Mouse (Mus musculus): ENCODE results near the gene Hoxa4. TPM values are rescaled to one million over a fixed set of nuclear protein-coding genes. Genes with fewer than 3 reads are reported as not detected.
A peak's percentile ranks its signal among the peaks of the same experiment; 100 is the strongest.

The Hoxa4 gene
- polyA plus RNA-seq, 1 experiment from 2014 or later = 0.30 TPM

DNA sequence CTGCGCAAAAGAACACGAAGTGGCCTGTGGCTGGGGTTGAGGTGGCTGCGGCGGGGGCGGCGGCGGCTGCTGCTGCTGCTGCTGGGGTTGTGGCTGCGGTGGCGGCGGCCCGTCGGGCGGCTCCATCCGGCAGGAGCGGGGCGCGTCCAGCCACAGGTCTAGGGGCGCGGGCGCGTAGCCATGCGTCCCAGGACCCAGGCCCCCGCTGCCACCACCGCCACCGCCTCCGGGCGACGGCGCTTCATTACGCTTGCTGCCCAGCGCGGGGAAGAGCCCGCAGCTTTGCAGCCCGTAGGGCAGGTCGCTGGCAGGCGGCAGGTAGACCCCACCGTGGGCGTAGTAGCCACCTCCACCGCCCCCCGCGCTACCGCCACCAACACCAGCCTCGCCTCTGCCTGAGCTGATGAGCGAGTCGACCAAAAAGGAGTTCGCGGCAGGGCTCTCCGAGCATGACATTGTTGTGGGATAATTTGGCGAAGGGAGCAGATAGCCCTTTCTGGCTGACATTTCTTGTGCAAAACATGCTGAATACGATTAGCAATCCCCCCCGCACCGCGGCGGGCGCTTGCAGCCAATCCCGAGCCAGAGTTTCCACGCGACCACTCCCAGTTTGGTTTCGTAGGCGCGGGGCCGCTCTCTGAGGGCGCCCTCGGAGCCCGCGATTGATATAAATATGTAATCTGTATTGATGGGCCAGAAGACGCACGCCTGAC lies 43.0 kb upstream of the Hoxa4 start:
- WGBS (ENCODE audit: insufficient replicate concordance) = 2% methylated on average over 68 of the region's 68 CpGs
- no peaks in the 10 kb centered on the region for H3K4me1 ChIP-seq (replicated peaks)
- no peak overlapping the region for H3K9ac ChIP-seq
- no peaks in the 10 kb centered on the region for H3K36me3 ChIP-seq
- no peak for DNase-seq
- peaks cover 98% of the 10 kb centered on the region for H3K27me3 ChIP-seq
- H3K4me3 ChIP-seq (replicated peaks) = 0 out of 2 replicates have a peak overlapping the region, but pooled peaks have one; percentile 8
- no peaks in the 10 kb centered on the region for H3K9me3 ChIP-seq (replicated peaks)
- no peak overlapping the region; the same call in 1 of the 2 replicates for H3K4me2 ChIP-seq
- ATAC-seq (ENCODE audit: low read depth) = no peak
- no peak overlapping the region for H3K27ac ChIP-seq

DNA sequence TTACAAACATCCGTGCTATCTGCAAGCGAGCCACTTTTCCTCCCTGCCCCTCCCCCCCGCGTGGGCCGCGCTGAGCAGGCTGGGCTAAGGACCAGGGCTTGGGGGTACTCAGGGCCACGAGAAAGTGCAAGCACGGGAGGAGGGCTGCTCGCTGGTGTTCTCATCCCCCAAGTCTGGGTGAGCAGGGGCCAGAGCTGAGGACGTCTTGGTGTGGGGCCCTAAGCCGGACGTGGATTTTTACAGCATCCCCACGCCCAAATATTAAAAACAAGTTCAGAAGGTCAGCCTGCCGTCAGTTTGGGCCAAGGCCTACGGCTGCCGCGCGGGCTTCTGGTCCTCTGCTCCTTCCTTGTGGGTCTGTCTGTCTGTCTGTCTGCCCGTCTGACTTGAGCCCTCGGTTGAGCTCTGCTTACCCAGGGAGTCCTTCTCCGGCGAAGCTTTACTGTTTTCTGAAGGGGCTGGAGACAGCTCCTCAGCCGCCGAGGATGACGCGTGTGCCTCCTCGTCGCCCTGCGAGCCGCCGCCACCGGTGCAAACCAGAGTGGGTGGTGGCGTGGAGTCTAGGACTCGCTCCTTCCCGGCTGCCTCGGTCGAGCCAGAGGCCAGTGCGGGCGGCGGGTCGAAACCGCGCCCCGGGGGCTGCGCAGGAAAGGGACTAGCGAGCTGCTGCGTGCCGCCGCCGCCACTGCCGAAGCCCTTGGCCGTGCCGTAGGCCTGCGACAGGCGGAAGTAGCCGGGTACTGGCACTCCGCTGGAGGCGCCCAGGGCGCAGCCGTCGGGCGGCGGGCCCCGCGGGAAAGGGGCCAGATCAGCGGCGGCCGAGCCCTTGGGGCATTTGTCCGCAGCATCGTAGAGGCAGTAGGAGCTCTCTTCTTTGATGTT lies 42.2 kb upstream of the Hoxa4 start:
- no peaks in the 10 kb centered on the region for H3K9me3 ChIP-seq (replicated peaks)
- H3K4me2 ChIP-seq = no peak overlapping the region; the same call in 1 of the 2 replicates
- H3K36me3 ChIP-seq = no peaks in the 10 kb centered on the region
- no peak overlapping the region for H3K9ac ChIP-seq
- 0 out of 2 replicates have a peak overlapping the region, but pooled peaks have one; percentile 8 for H3K4me3 ChIP-seq (replicated peaks)
- H3K27ac ChIP-seq = no peak overlapping the region
- H3K27me3 ChIP-seq = peaks cover 99% of the 10 kb centered on the region
- DNase-seq (no peak), ATAC-seq (ENCODE audit: low read depth) (no peak)
- 1% methylated on average over 70 of the region's 70 CpGs for WGBS (ENCODE audit: insufficient replicate concordance)
- no peaks in the 10 kb centered on the region for H3K4me1 ChIP-seq (replicated peaks)

DNA sequence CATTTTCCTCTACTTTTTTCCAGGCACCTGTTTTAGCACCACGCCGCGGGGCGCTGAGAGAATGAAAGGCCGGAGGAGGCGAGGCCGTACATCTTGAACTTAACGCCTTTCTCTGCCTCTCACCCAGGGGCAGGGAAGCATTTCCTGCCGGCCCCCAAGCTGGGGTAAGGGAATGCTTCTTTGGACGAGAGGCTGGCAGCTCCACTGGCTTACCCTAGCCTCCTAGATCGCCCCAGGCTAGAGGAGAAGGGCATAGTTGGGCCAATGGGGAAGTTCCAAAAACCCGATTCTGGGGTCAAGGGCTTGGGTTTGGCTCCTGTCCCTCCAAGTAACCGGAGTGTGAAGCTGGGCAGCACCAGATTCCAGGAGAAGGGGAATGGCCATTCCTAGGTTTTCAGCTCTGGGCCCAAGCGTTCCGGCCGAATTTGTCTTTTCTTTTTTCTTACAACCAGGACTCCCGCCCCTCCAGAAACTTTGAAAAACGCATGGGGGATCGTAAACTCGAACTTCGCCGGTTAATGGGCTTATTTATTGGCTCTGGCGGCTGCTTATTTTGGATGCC lies 41.5 kb upstream of the Hoxa4 start:
- WGBS (ENCODE audit: insufficient replicate concordance) = 4% methylated on average over 23 of the region's 23 CpGs
- Histone ChIP-seq H3K9ac (no peak overlapping the region), H3K27ac (no peak overlapping the region), H3K36me3 (no peaks in the 10 kb centered on the region), H3K4me2 (no peak overlapping the region), H3K27me3 (peaks cover 98% of the 10 kb centered on the region), H3K4me3 (replicated peaks) (no peak overlapping the region), H3K9me3 (replicated peaks) (no peaks in the 10 kb centered on the region), H3K4me1 (replicated peaks) (no peaks in the 10 kb centered on the region)
- no peak for DNase-seq
- no peak for ATAC-seq (ENCODE audit: low read depth)

DNA sequence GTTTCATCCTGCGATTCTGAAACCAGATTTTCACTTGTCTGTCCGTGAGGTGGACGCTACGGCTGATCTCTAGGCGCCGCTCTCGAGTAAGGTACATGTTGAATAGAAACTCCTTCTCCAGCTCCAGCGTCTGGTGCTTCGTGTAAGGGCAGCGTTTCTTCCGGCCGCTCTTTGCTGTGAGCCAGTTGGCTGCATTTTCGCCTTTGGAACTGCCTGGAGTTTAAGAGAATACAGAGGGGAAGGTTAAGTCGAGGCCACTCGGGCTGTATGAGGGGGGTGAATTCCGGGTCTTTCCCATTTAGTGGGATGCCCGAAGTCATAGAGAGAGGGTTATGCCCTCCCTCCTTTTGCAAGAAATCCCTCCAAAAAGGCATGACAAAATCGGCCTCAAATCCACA lies 41.0 kb upstream of the Hoxa4 start:
- H3K9me3 ChIP-seq (replicated peaks) = no peaks in the 10 kb centered on the region
- no peak overlapping the region for H3K27ac ChIP-seq
- H3K9ac ChIP-seq = no peak overlapping the region
- peaks cover 98% of the 10 kb centered on the region for H3K27me3 ChIP-seq
- no peak for DNase-seq
- H3K4me1 ChIP-seq (replicated peaks) = no peaks in the 10 kb centered on the region
- no peaks in the 10 kb centered on the region for H3K36me3 ChIP-seq
- H3K4me3 ChIP-seq (replicated peaks) = no peak overlapping the region
- WGBS (ENCODE audit: insufficient replicate concordance) = under 1% methylated on average over 18 of the region's 18 CpGs
- H3K4me2 ChIP-seq = no peak overlapping the region
- no peak for ATAC-seq (ENCODE audit: low read depth)

DNA sequence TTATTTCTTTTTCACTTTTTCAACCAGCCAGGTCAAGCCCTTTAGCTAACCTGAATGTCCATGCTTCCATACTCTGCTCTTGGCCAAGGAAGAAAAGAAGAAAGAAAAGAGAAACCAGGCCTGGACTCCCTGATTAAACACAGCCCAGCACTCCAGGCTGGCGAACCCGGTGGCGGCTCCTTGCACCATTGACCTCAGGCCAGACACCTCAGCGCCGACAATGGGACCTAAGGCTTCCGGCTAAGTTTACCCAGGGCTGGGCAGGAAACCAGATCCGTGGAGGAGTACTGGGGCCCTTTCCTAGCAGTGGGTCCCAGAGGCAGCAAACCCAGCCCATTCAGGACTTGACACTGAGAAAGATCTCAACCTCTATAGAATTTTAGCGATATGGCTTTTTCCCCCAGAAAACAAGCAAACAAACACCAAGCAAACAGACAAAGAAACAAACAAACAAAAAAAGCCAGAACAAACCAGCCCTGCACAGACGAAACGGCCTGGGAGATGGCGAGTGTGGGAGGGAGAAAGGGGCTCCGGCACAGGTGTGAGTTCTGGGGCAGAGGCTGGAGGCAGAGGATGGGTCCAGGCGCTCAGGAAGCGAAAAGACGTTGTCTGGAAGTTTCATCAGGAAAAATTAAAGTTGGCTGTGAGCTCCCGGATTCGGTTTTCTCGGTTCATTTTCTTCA lies 40.5 kb upstream of the Hoxa4 start:
- no peaks in the 10 kb centered on the region for H3K4me1 ChIP-seq (replicated peaks)
- no peak overlapping the region for H3K4me3 ChIP-seq (replicated peaks)
- no peaks in the 10 kb centered on the region for H3K36me3 ChIP-seq
- no peak for DNase-seq
- no peak for ATAC-seq (ENCODE audit: low read depth)
- H3K9ac ChIP-seq = no peak overlapping the region
- no peaks in the 10 kb centered on the region for H3K9me3 ChIP-seq (replicated peaks)
- no peak overlapping the region for H3K27ac ChIP-seq
- H3K4me2 ChIP-seq = no peak overlapping the region
- peaks cover 98% of the 10 kb centered on the region for H3K27me3 ChIP-seq
- WGBS (ENCODE audit: insufficient replicate concordance) = 2% methylated on average over 18 of the region's 18 CpGs

DNA sequence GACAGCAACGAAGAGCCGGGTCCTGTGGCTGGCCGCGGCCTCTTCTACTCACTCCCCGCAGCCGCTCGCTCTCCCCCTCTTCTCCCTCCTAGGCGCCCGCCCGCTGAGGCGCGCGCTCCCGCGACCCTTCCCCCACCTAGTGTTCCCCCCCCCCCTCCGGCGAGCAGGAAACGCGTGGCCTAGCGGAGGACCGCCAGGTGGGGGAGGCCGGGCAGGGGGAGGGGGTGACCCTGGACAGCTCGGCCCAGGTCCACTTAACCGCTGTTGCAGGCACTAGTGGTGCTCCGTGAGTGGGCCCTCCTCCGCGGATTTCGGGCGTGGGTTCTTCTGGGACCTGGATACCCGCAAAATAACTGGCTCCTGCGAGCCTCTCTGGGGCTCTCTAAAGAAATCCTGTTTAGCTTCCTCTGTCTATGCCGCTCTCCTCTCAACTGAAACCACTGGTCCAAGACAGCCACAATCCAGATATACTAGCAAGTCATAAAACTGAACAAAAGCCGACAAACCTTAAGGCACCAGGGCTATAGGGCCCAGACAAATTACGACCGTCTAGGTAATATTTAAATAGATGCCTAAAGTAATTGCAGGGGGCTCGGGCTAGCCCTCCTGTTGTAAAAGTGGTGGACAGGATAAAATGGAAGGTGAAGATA lies 39.1 kb upstream of the Hoxa4 start, which contains the start of gene Hoxa9:
Gene Hoxa9 (minus strand): TSS at position 574 of the 650 bp plus-strand sequence.
- no peak within 1 kb of the TSS for H3K9ac ChIP-seq
- ATAC-seq (ENCODE audit: low read depth) (no peak), DNase-seq (no peak)
- H3K36me3 ChIP-seq = no peaks in the 10 kb centered on the region
- no peak within 1 kb of the TSS for H3K27ac ChIP-seq
- no peaks in the 10 kb centered on the region for H3K4me1 ChIP-seq (replicated peaks)
- no peak within 1 kb of the TSS for H3K4me2 ChIP-seq
- H3K4me3 ChIP-seq (replicated peaks) = peak within 1 kb of the TSS; percentile 10; the same call in 1 of the 2 replicates
- H3K9me3 ChIP-seq (replicated peaks) = no peaks in the 10 kb centered on the region
- peaks cover 98% of the 10 kb centered on the region for H3K27me3 ChIP-seq
- 3% methylated on average over 21 of the region's 36 CpGs for WGBS (ENCODE audit: insufficient replicate concordance)

DNA sequence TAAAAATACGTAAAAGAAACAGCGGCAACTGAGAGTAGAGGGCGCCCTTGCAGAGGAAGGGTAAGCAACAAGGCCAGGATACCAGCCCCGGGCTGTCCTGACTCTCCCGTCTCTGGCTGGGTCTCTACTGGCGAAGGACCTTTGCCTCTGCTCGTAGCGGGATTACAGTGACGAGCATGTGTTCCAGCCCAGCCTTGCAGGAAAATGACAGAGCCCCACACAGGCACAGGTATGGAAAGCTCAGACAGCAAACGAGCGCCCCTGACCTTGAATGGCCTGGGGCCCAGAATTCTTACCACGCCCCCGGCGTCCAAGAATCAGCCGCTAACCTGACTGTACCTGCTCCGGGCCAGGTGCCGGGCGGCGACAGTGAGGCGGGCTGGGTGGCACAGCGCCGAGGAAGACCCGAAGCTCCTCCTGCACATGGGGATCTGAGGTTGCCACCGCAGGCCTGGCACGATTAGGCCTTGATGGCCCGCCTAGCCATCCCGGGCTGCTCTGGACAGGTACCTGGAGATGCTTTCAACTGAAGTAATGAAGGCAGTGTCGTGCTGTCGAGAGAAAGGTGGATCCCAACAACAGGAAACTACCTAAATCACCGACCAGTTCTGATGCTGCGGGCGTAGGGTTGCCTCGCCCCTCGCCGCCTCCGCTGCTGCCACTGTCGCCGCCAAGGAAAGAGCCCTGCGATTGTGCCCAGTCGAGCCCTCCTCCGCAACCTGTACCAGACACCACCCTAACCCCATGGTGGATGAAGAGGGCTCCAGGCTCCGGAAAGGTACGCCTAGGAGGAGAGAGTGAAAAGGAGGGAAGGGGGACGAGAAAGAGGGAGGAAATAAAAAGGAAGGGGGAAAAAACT lies 38.2 kb upstream of the Hoxa4 start:
- no peaks in the 10 kb centered on the region for H3K4me1 ChIP-seq (replicated peaks)
- peaks cover 98% of the 10 kb centered on the region for H3K27me3 ChIP-seq
- ATAC-seq (ENCODE audit: low read depth) (no peak), DNase-seq (no peak)
- WGBS (ENCODE audit: insufficient replicate concordance) = 2% methylated on average over 42 of the region's 44 CpGs
- H3K4me2 ChIP-seq = no peak overlapping the region
- 0 out of 2 replicates have a peak overlapping the region, but pooled peaks have one; percentile 10 for H3K4me3 ChIP-seq (replicated peaks)
- H3K36me3 ChIP-seq = no peaks in the 10 kb centered on the region
- H3K27ac ChIP-seq = no peak overlapping the region
- no peaks in the 10 kb centered on the region for H3K9me3 ChIP-seq (replicated peaks)
- no peak overlapping the region for H3K9ac ChIP-seq

DNA sequence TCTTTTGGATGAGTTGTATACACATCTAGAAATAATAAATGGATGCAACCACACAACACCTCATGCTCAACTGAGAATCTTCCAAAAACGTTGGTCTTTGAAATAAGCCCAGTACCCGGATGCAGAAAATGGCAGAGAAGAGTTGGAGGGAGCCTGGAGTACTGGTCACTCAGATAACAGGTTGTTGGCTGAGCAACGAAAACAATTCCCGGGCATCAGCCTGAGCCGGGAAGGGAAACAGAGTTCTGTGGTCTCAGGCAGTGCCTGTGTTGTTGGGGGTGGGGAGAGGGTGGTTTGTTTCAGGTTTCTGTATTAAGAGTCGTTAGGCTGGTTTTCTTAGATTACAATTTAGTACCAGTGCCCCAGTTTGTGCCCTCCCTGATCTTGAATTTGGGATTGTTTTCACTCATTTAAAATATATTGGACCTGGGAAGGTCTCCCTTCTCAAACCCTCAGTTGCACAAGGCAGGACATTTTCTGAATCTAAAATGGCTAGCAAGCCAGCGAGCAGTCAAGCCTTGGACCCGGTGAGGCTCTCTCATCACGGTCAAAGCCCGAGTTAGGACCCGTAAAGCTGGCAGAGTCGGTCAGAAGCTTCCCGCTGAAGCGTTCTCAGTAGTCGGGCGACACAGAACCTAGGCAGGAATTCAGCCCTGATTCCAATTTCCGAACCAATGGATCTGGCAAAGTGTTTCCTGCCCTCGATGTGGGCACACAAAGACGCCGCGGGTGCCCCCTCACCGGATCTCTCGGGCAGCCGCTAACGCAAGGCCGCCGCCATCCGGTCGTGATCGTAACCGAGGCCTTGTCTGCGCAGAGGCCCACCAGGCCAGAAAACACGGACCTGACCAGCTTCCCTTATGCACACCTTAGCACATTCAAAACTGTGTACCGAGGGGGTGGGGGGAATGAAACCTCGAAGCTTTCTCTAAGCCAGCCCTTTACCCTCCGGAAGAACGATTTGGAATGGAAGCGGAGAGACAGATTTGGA lies 37.2 kb upstream of the Hoxa4 start:
- peaks cover 98% of the 10 kb centered on the region for H3K27me3 ChIP-seq
- no peak overlapping the region for H3K4me2 ChIP-seq
- no peak overlapping the region for H3K4me3 ChIP-seq (replicated peaks)
- H3K27ac ChIP-seq = no peak overlapping the region
- H3K4me1 ChIP-seq (replicated peaks) = no peaks in the 10 kb centered on the region
- H3K9me3 ChIP-seq (replicated peaks) = no peaks in the 10 kb centered on the region
- ATAC-seq (ENCODE audit: low read depth) = no peak
- H3K9ac ChIP-seq = no peak overlapping the region
- H3K36me3 ChIP-seq = no peaks in the 10 kb centered on the region
- no peak for DNase-seq
- WGBS (ENCODE audit: insufficient replicate concordance) = 2% methylated on average over 38 of the region's 38 CpGs

DNA sequence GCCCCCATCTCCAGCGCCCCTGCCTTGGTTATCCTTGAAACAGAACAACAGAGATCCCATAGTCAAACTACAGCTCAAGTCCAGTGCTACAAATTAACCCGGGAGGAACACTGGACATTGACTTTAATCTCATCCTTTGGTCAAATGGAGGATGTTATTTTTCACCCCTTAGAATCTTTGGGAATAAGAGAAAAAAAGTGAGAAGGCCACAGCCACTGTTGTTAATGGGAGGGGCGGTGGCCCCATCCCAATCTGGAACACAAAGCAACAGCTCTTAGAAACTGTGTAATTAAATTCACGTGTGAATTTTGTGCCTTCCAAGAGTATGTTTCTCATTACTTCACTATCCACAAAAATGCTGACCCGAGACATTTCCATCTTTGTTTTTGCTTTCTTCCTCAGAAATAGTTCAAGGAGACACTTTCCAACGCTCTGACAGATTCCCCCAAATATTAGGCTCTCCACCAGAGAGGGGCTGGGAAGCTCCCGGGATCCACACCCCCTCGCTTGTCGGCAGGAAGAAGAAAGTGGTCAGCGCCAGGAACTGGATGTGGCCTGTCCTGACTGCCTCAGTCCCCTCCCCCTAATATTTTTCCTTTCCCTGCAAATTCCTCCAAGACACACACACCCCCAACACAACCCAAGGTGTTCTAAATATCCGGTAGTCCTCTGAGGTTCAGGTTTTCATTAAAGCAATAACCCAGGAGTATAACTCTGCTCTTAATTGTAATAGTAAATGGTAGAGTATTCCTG lies 36.1 kb upstream of the Hoxa4 start:
- no peak overlapping the region for H3K27ac ChIP-seq
- H3K4me1 ChIP-seq (replicated peaks) = no peaks in the 10 kb centered on the region
- no peak overlapping the region for H3K4me3 ChIP-seq (replicated peaks)
- WGBS (ENCODE audit: insufficient replicate concordance) = 6% methylated on average over 11 of the region's 11 CpGs
- no peaks in the 10 kb centered on the region for H3K36me3 ChIP-seq
- no peak for DNase-seq
- no peak for ATAC-seq (ENCODE audit: low read depth)
- H3K9ac ChIP-seq = no peak overlapping the region
- no peaks in the 10 kb centered on the region for H3K9me3 ChIP-seq (replicated peaks)
- no peak overlapping the region for H3K4me2 ChIP-seq
- H3K27me3 ChIP-seq = peaks cover 98% of the 10 kb centered on the region
